Mouse (Mus musculus): Measurements from ENCODE around the gene Rpl10-ps3. TPM values are rescaled to one million over a fixed set of nuclear protein-coding genes. Genes with fewer than 3 reads are reported as not detected.

Gene Rpl10-ps3
- polyA plus RNA-seq, 1 experiment from 2014 or later: 279 TPM

Other genes with a start within 250 kb of the Rpl10-ps3 start
- 36.9 and 37.1 TPM in 2 replicates for gene Plet1, start 149.6 kb upstream of the Rpl10-ps3 start, polyA plus RNA-seq (2015; fragmentation: Nextera tagmentation; extraction: Ambion mirVana)
- 96.6 and 108 TPM in 2 replicates for gene Pts, start 183.8 kb upstream of the Rpl10-ps3 start, polyA plus RNA-seq (2015; fragmentation: Nextera tagmentation; extraction: Ambion mirVana)
- 1.9 and 2.9 TPM in 2 replicates for gene Il18, start 209.9 kb upstream of the Rpl10-ps3 start, polyA plus RNA-seq (2015; fragmentation: Nextera tagmentation; extraction: Ambion mirVana)
- gene Bco2, start 210.2 kb upstream of the Rpl10-ps3 start, polyA plus RNA-seq (2015; fragmentation: Nextera tagmentation; extraction: Ambion mirVana): 0.15 and 0.24 TPM in 2 replicates
- gene Tex12, start 216.4 kb upstream of the Rpl10-ps3 start, polyA plus RNA-seq (2015; fragmentation: Nextera tagmentation; extraction: Ambion mirVana): not detected in 2 replicates

Measured in kidney, embryonic 16.5 days (tissue).